Mouse (Mus musculus) kidney, postnatal 0 days (tissue): ENCODE data around the gene Ndrg3. TPM values are rescaled to one million over a fixed set of nuclear protein-coding genes. Genes with fewer than 3 reads are reported as not detected.
A peak's percentile ranks its signal among the peaks of the same experiment; 100 is the strongest.

Experiments
- ATAC-seq: fragments of 200-750 bp; cut with Nextera tagmentation; replicated peaks from 2 replicates; pipeline ENCODE4 v1.8.0; 2017; ENCODE audit warnings: low read depth, moderate number of reproducible peaks, moderate TSS enrichment, moderate library complexity; ENCODE audit not compliant: low FRiP score
- DNase-seq: peaks from one replicate; pipeline ENCODE4 v3.0.0-alpha.2; 2016; ENCODE audit warnings: low spot score
- H3K27ac ChIP-seq: fragments of 300-500 bp; sonication (generic); 2 replicates; pipeline ENCODE4 v1.5.1; 2014; ENCODE audit warnings: mild to moderate bottlenecking
- H3K27me3 ChIP-seq: fragments of 300-500 bp; sonication (generic); 2 replicates; pipeline ENCODE4 v1.6.1; 2014; ENCODE audit warnings: low read length, mixed read lengths; ENCODE audit not compliant: insufficient read depth
- H3K36me3 ChIP-seq: fragments of 300-500 bp; sonication (generic); 2 replicates; pipeline ENCODE4 v1.6.1; 2014; ENCODE audit warnings: low read length, mixed read lengths; ENCODE audit not compliant: insufficient read depth
- H3K4me1 ChIP-seq: fragments of 300-500 bp; sonication (generic); replicated peaks from 2 replicates; pipeline ENCODE4 v1.6.1; 2014; ENCODE audit warnings: antibody characterized with exemption, low read length, mixed read lengths; ENCODE audit not compliant: insufficient read depth
- H3K4me2 ChIP-seq: fragments of 300-500 bp; sonication (generic); 2 replicates; pipeline ENCODE4 v1.6.1; 2014; ENCODE audit warnings: mild to moderate bottlenecking, low read length, moderate library complexity, mixed read lengths
- H3K4me3 ChIP-seq: fragments of 300-500 bp; sonication (generic); replicated peaks from 2 replicates; pipeline ENCODE4 v1.5.1; 2014; ENCODE audit warnings: low read depth, low read length
- H3K9ac ChIP-seq: fragments of 300-500 bp; sonication (generic); 2 replicates; pipeline ENCODE4 v1.6.1; 2014; ENCODE audit warnings: low read depth, low read length
- H3K9me3 ChIP-seq: fragments of 300-500 bp; sonication (generic); replicated peaks from 2 replicates; pipeline ENCODE4 v1.6.1; 2016; ENCODE audit warnings: low read length, inconsistent platforms, mixed read lengths
- CTCF ChIP-seq: IDR thresholded peaks from 2 replicates; pipeline ENCODE4 v1.5.1; 2016; ENCODE audit warnings: antibody characterized with exemption, low read depth, mild to moderate bottlenecking, moderate library complexity
- WGBS: fragments of 180-500 bp; shearing (Covaris S2); extraction: QIAGEN DNeasy Blood & Tissue Kit; methylation state at CpG from one replicate; pipeline ENCODE4 v1.1.7; 2014; 5-methylcytosine and 5-hydroxymethylcytosine counted together
- polyA plus RNA-seq: library from polyadenylated mRNA; unstranded; fragments of >200 nt; fragmentation: Nextera tagmentation; extraction: Ambion mirVana; gene quantifications from 2 replicates; pipeline ENCODE4 v1.2.1, GENCODE M21; 2015

Gene Ndrg3
- polyA plus RNA-seq, 1 experiment from 2014 or later, result 45.8 TPM

DNA sequence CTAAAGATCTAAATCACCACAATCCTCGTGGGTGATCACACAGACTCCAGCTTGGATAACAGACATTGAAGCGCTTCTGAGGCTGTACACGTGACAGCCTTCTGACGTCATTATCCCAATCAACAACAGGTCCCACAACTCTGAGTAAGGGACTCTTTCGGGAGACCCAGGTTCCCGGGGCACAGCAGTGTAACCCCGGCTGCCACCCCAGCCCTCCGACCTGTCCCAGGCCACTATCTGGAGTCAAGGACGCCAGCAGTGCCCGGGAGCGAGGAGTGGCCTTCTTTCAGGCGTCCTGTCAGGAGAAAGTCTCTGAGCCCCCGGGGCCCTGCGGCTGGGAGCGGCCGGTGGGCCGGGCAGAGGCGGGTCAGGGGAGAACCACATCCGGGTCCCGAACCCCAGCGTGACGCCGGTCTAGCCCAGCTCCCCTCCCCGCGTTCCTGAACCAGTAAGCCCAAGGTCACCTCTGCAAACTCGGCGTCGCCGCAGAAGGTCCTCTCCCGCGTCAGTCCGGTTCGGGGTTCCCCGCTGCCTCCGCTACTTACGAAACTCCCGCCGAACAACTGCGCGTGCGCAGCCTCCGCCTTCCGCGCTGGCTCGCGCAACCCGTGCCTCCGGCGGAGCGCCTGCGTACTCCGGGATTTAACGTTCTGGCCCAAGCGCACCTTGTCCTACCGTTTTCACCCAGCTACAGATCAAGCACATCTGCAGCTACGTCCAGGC lies 14.8 kb upstream of the Ndrg3 start, which contains the start of gene Dsn1:
Gene Dsn1 (minus strand): TSS at position 644 of the 723 bp plus-strand sequence.
- ATAC-seq (peak; percentile 87), DNase-seq (peak; percentile 89)
- Histone ChIP-seq H3K4me2 (peak within 1 kb of the TSS; percentile 88), H3K9ac (peak within 1 kb of the TSS; percentile 74), H3K4me3 (peak within 1 kb of the TSS; percentile 58), H3K9me3 (no peaks in the 10 kb centered on the region), H3K4me1 (peaks cover 16% of the 10 kb centered on the region), H3K27ac (peak within 1 kb of the TSS; percentile 52), H3K27me3 (no peaks in the 10 kb centered on the region), H3K36me3 (no peaks in the 10 kb centered on the region)
- TF ChIP-seq CTCF, result no peak
- under 1% methylated on average over 56 of the region's 56 CpGs for WGBS

GRCm38 (mm10) chr2:157002321-157002720 lies 10.5 kb upstream of the Ndrg3 start:
- Histone ChIP-seq H3K4me2 (no peak overlapping the region), H3K4me1 (peaks cover 7% of the 10 kb centered on the region), H3K4me3 (no peak overlapping the region), H3K36me3 (no peaks in the 10 kb centered on the region), H3K27me3 (no peaks in the 10 kb centered on the region), H3K9ac (no peak overlapping the region), H3K27ac (no peak overlapping the region), H3K9me3 (no peaks in the 10 kb centered on the region)
- WGBS, result 79% methylated on average over 4 of the region's 4 CpGs
- no peak for ATAC-seq
- no peak for DNase-seq
- TF ChIP-seq CTCF, result no peak

- no peak for DNase-seq
- Histone ChIP-seq H3K9me3 (no peaks in the 10 kb centered on the region), H3K36me3 (peaks cover 12% of the 10 kb centered on the region; the same call in 1 of the 2 replicates), H3K27ac (no peak overlapping the region), H3K4me1 (no peaks in the 10 kb centered on the region), H3K4me2 (no peak overlapping the region), H3K9ac (no peak overlapping the region), H3K4me3 (no peak overlapping the region), H3K27me3 (no peaks in the 10 kb centered on the region)
- no peak for ATAC-seq
- WGBS, result 88% methylated on average over 5 of the region's 5 CpGs
- no peak for TF ChIP-seq CTCF
These were observed 6.4 kb upstream of the Ndrg3 start for GRCm38 (mm10) chr2:156998263-156998662.

- Histone ChIP-seq H3K4me3 (no peak overlapping the region), H3K4me2 (no peak overlapping the region), H3K9me3 (no peaks in the 10 kb centered on the region), H3K4me1 (no peaks in the 10 kb centered on the region), H3K9ac (no peak overlapping the region), H3K27me3 (no peaks in the 10 kb centered on the region), H3K36me3 (peaks cover 12% of the 10 kb centered on the region; the same call in 1 of the 2 replicates), H3K27ac (no peak overlapping the region)
- DNase-seq (peak; percentile 92), ATAC-seq (peak; percentile 58)
- peak; percentile 82 for TF ChIP-seq CTCF
- 49% methylated on average over 6 of the region's 6 CpGs for WGBS
These were observed 4.7 kb upstream of the Ndrg3 start for GRCm38 (mm10) chr2:156996576-156996975.

DNA sequence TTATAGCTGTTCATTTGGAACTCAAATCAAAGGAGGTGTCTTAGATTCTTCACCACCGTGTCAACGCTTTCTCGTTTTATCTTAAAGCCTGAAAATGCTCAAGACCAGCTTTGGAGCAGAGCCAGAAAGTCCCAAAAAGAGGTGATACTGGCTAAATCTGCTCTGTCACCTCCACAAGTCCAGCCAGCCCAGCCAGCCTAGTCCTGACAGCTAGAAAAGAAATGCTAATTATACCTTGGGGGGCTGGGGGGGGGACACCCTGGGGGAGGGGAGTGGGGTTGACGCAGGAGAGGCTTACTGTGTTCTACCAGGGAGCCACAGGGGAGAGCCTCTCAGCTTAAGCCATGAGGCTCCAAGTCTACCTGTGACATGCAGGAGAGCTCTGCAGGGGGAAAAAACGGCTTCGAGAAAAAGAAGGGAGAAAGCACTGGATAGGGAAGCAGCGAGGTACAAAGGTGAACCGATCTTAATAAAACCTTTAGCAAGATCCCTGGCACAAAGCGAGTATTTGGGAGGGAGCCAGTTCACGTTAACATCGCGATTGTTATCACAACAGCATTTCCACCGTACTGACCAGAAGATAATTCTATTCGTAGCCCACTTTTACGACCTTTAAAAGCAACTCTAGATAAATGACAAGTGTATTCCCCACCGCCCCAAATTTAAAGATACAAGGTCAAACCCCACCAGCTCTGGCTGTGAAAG lies 977 bp downstream of the Ndrg3 start:
- no peaks in the 10 kb centered on the region for H3K9me3 ChIP-seq
- H3K4me2 ChIP-seq, result peak overlapping the region; percentile 96
- H3K27ac ChIP-seq, result 0 out of 2 replicates have a peak overlapping the region, but pooled peaks have one; percentile 22
- DNase-seq (no peak), ATAC-seq (no peak)
- peak overlapping the region; percentile 86 for H3K9ac ChIP-seq
- H3K36me3 ChIP-seq, result peaks cover 9% of the 10 kb centered on the region; the same call in 1 of the 2 replicates
- WGBS, result 6% methylated on average over 16 of the region's 16 CpGs
- peak overlapping the region; percentile 89 for H3K4me3 ChIP-seq
- TF ChIP-seq CTCF, result no peak
- H3K4me1 ChIP-seq, result peaks cover 4% of the 10 kb centered on the region; the same call in 1 of the 2 replicates
- H3K27me3 ChIP-seq, result no peaks in the 10 kb centered on the region

GRCm38 (mm10) chr2:156987316-156987715 lies 4.5 kb downstream of the Ndrg3 start:
- no peak for DNase-seq
- Histone ChIP-seq H3K27me3 (no peaks in the 10 kb centered on the region), H3K36me3 (no peaks in the 10 kb centered on the region), H3K4me1 (peaks cover 4% of the 10 kb centered on the region; the same call in 1 of the 2 replicates), H3K4me2 (no peak overlapping the region), H3K27ac (no peak overlapping the region), H3K9me3 (no peaks in the 10 kb centered on the region), H3K9ac (no peak overlapping the region), H3K4me3 (no peak overlapping the region)
- 67% methylated on average over 3 of the region's 3 CpGs for WGBS
- ATAC-seq, result no peak
- TF ChIP-seq CTCF, result no peak
